Mouse (Mus musculus) testis, adult 2 months (tissue): ENCODE data around the gene Mrpl38.

Experiments used
- CTCF ChIP-seq: fragments of 200-500 bp; IDR thresholded peaks from 2 replicates; pipeline ENCODE4 v1.5.1; 2012; ENCODE audit warnings: low read depth, mild to moderate bottlenecking, inconsistent platforms, low read length, moderate library complexity; ENCODE audit not compliant: control insufficient read depth, insufficient read depth, insufficient replicate concordance
- POLR2A ChIP-seq: fragments of 200-500 bp; IDR thresholded peaks from 2 replicates; pipeline ENCODE4 v1.6.1; 2012; ENCODE audit warnings: low read depth, mild to moderate bottlenecking, inconsistent platforms, low read length, moderate library complexity; ENCODE audit not compliant: control insufficient read depth

GRCm38 (mm10) chr11:116131349-116132170 is 7.1 kb downstream of the Mrpl38 start:
- TF ChIP-seq POLR2A (no peak), CTCF (no peak)
